Mouse (Mus musculus) CD4-positive, CD25-positive, alpha-beta regulatory T cell, adult 4 months (primary cell): ENCODE measurements around the gene Gm853. TPM values are rescaled to one million over a fixed set of nuclear protein-coding genes. Genes with fewer than 3 reads are reported as not detected.
"Not testable (repeated sequence)": the region's sequence is repeated elsewhere in the genome, so short reads cannot be mapped to it uniquely, and the experiment has no call there.

Experiments
- ATAC-seq: one replicate; pipeline ENCODE4 v1.8.0; 2017
- polyA plus RNA-seq, 2 experiments: library from polyadenylated mRNA; unstranded; fragments of 100-300 nt; shearing (Covaris generic); gene quantifications; one replicate each; pipeline ENCODE4 v1.2.1; 2017

Gene Gm853
- not detected for polyA plus RNA-seq

DNA sequence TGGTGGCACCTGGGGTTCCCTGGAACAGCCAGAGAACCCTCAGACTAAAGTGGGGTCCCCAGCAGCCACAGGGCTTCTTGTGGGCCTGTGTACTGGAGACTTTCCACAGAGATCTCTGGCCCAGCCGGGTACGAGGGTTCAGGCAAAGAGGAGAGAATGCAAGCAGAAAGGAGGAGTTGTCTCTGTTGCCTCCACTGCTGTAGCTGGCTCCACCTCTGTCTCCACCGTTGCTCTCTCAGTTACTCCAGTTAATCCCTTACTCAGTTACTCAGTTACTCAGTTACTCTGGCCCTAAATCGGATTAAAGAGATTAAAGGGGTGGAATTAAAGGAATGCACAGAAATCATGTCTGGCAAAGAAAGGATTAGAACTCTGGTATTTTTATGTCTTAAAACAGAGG, at the start of gene Gm853:
Gene Gm853 (minus strand): TSS at position 223 of the 400 bp plus-strand sequence.
- no peak for ATAC-seq

DNA sequence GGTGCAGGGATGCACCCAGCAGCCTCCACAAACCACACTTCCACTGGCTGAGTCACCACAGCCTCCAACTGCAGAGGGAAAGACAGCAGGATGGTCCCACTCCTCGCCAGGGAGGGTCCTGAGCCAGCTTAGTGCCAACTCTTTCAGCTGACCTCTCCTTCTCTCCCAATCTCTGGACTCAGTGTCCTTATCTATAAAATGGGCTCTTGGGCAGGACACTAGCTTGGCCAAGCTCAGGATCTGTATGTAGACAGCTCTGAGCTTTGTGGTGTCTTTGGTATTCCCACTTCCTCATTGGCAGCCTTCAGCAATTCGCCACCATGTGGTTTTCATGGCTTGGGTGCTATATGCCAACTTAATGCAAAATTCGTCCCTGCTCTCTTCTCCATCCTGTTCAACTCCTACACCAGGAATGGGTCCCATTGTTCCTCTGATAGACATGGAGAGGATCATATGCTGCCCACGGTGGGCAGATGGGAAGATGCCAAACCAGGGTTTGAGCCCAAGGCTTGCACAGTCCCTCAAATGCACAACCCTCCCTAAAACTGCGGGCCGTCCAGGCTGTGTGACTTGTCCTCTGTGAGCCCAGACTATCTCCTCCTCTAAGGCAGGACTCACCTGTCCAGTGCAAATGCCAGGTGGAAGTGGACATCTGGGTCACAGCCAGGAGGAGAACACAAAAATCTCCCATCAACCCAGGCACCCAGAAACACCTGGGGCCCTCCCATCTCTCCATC, 48.6 kb upstream of the Gm853 start:
- ATAC-seq: no peak

DNA sequence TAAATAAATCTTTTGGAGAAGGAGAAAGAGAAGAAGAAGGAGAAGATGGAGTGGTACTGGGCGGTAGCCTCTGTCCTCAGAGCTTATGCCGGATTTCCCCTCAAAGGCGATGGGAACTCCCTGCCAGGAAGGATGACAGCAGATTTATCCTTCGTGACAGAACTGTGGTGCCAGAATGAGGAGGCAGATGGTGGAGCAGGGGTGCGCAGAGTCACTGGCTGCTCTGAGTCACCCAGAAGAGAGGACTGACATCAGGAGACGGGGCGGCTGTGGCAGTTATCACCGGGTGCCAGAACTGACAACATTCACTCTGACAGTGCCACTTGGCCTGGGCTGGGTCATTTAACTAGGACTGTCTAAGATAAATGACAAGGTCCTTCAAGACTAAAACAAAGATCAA, 47.9 kb upstream of the Gm853 start:
- no peak for ATAC-seq

DNA sequence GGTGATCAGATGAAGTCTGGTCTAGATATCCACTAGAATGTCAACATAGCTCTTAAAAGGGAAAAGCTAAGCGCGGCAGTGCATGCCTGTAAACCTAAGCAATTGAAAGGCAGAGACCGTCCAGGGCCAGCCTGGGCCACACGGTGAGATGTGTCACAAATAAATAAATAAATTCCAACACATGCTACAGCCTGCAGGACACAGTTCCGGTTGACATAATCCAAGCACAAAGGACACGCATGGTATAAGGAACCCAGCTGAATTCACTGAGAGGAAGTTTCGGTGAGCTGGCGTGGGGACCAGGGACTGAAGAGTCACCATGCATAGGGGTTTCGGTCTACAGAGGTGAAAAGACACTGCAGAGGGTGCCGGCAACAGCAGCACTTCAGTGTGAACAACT, 46.5 kb upstream of the Gm853 start:
- ATAC-seq: no peak

DNA sequence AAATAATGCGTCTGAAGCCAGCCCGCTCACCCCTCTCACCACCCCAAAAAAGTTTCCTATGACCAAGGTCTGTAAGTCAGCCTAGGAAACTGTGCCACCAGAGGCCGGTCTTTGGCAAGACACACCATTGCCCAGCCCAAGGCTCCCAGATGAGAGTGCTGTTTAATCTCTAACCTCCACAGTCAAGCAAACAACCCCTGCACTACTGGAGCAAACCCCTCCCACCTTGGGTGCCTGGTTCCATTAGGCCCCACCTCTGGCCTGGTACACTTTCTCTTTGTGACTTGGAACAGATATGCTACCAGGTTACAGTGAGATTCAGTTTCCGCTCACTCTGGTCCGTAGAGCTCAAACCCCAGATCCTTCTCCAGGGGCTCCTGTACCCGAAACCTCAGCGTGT, 44.9 kb upstream of the Gm853 start:
- ATAC-seq: no peak

DNA sequence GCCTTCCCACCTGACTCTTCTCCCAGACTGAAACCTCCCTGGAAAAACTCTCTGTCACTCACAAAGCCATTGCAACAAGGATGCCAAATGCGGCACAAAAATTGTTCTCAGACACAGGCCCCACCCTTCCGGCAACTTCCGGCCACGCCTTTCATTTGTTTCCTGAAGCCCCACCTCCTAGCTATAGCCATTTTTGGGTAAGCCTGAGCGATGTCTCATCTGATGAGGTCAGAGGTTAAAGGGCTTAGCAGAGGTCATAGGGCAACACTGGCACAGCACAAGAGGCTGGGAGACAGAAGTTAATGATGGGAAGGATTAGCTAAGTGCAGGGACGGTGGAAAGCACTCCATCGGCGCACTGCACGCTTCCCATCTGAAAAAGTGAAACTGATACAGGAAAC, 44.4 kb upstream of the Gm853 start:
- ATAC-seq: no peak

DNA sequence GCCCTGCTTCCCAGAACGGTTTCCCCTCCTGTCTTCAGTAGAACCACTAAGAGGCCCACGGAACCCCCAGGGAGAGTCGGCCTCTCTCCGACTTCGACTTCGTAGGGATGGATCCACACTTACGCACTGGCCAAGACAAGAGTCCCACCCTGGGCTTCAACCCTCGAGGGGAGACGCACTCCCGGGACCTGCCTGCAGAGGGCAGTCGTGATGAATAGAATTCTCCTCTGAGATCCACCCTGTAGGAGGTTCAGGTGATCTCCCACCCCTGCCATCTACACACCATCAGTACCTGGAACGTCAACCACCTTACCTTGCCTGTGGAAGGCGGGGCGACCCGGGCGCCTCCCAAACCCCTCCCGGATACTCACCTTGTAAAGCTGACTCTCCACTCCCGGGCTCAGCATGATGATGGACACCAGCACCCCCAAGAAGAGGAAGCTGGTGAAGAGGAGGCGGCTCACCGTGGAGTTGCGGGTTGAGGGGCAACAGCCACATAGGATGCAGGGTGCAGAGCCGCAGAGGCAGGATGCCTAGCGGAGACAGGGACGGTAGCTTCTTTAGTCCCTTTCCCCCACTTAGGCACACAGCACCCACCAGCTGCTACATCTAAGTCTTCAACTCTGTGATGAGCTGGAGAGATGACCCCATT, 42.6 kb upstream of the Gm853 start:
- no peak for ATAC-seq

DNA sequence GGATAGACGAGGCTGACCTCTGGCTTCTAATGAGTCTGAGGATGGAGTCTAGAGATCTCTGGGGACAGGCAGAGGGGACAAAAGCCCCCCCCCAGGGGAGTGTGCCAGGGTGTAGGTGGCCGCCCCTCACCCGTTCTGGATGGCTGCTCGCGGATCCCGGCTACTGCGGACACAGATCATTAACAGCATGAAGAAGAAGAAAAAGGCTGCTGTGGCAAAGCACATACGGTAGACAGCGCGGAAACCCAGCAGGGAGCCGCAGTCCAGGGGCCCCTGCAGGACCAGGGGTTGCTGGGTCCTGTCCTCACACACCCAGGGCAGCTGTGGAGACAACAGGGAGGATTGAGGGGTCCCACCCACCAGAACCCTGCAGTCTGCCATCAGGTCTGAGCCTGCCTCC, 41.9 kb upstream of the Gm853 start:
- ATAC-seq: no peak

DNA sequence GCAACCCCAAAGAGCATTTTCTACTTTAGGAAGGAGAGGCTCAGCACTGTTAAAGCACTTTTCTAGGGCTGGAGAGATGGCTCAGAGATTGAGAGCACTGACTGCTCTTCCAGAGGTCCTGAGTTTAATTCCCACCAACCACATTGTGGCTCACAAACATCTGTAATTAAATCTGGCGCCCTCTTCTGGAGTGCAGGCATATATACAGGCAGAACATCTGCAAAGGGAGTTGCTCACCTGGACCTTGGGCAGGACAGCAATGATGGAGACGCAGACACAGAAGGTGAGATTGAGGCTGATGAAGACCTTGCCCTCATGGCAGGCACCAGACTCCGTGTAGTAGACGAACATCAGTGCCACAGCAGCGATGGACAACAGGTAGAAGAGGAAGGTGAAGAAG, 38.2 kb upstream of the Gm853 start:
- no peak for ATAC-seq

DNA sequence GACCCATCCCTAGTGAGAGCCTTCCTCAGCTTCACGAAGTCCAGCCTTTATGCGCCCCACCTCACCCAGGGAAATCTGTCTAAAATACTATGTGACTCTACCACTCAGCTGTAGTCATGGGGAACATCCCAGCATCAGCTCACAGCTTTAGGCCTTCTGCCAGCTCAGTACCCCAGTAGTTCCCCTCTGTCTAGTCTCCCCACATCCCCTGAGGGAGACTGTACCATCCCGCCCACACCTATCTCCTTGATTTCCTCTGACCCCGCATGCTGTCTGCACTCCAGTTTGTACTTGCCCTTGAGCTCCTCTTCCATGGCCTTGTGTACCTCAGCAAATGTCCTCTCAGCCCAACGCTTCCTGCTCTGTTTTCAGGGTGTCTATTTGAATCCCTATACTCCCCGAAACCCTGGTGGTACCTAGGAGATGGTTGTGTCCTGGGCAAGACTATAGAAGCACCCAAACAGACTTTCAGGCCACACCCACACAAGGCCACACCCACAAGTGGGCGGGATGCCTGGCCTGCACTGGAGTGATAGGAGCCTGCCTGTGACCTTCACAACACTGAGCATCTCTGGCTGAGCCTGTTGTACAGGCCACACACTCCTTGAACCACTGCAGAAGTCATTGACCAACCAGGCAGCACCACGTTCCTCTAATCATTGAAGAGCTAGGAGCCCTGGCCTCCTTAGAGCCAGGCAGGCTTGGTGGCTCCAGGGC, 30.4 kb upstream of the Gm853 start:
- ATAC-seq: no peak

DNA sequence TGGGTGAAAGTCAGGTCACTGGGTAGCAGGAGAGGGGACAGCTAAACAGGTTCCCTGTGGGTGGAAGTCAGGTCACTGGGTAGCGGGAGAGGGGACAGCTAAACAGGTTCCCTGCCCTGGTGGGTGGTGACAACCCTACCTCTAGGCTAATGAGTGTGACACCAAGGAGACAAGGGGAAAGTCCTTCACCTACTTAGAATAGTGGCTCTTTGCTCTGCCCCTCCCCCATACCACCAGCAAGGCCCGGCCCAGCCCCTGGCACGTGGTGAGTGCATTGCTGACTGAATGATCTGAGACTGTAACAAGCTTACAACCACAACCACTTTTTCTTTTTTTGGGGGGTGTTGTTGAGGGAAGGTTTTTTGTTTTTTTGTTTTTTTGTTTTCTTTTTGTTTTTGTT, 29.6 kb upstream of the Gm853 start:
- no peak for ATAC-seq

DNA sequence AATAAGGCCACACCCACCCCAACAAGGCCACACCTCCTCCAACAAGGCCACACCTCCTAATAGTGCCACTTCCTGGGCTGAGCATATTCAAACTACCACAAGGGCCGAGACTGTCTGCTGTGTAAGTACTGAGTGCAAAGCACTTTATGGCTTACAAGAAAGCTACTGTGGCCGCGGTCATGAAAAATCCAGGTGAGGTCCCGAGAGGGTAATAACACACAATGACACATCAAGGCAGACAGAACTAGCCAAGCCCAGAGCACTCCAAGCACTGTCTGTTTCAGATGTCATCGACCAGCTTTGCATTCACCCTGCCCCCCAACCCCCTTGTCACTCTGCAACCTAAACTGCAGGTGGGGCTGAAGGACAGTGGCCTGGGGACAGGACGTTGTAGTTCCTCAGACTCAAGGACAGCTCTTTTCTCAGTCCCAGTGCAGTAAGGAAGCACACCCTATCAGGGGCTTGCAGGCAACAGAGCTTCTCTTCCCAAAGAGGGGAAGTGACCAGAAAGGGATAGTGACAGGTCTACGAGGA, 29.0 kb upstream of the Gm853 start:
- no peak for ATAC-seq

DNA sequence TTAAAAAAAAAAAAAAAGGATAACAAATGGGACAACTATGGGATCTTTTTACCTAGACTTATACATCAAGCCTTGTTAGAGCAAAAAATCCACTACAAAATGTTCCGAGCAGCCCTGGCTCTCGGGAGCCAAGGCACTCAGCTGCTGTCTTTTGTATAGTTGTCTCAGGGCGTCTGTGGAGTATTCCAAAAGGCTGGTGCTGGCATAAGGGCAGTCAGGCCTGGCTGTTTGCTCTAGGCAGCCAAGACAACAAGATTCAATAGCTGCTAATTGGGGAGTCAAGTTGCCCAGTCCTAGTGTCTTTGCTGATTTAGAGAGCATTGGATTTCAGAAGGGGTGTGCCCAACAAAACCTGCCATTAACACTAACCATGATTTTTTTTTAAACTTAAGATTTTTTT, 26.4 kb upstream of the Gm853 start:
- ATAC-seq: no peak

DNA sequence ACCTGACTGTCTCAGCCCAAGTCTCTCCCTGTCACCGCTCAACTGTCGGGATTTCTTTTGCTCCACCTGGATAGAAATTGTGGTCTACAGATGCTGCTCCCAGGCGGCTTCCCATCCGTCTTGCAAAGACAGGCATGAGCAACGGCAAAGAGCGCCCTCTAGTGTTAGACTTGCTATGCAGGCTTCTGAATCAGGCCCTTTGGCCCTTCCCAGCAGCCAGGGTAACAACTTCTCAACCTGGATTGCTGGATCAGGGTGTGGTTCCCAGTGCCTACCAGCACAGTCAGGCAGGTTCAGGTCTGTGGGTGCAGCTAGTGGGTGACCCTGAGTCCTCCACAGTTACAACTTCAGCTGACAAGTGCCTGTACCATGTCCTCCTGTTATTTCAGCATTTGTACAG, 23.9 kb upstream of the Gm853 start:
- ATAC-seq: no peak

DNA sequence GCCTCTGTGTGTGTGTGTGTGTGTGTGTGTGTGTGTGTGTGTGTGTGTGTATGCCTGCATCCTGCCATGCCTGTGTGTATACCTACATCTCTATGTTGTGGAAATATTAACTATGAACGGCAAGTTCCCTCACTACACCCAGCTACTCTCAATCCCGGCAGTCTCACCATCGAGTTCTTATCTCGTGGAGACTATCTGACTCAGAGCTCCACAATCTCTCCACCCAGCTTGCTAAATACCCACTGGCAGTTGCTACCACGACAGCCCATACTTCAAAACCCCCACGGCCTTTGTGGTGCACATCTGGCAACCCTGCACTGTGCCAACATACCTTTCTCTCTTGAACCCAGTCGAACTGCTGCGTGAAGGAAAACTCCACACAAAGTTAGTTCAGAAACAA, 22.5 kb upstream of the Gm853 start:
- ATAC-seq: no peak

DNA sequence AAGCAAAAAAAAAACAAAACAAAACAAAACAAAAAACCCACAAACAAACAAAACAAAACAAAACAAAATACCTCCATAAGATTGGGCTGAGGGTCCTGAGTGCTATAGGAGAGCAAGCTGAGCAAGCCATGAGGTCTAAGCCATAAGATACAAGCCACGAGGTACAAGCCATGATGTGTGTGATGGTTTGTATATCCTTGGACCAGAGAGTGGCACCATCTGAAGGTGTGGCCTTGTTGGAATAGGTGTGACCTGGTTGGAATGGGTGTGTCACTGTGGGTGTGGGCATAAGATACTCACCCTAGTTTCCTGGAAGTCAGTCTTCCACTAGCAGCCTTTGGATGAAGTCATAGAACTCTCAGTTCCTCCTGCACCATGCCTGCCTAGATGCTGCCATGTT, 21.4 kb upstream of the Gm853 start:
- ATAC-seq: not testable (repeated sequence)

DNA sequence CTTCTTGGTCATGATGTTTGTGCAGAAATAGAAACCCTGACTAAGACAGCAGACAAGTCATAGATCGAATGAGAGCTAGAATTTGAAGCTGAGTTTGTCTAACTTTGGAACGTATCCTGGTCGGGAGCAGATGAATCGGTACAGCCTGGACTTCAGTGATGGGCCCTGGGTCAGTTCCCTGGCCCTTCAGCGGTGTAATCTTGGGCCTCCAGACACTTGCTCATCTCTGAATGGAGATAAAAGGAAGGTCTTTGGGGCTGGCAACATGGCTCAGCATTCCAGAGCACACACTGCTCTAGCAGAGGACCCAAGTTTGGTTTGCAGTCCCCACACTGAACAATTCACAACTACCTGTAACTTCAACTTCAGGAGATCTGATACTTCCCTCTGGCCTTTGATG, 20.8 kb upstream of the Gm853 start:
- ATAC-seq: no peak

DNA sequence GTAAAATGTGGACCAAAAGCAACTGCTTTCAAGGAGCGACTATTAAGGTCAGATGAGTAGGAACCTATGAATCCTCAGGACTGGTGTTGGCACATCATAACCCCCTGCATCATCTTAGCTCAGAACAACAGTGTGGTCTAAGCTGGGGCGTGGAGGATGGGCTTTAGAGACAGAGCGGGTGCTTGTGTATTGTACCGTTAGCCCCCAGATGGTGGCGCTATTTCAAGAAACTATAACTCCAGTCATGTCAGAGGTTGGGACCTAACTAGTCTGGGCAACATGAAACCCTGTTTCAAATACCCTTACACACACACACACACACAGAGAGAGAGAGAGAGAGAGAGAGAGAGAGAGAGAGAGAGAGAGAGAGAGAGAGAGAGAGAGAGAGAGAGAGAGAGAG, 18.5 kb upstream of the Gm853 start:
- no peak for ATAC-seq

DNA sequence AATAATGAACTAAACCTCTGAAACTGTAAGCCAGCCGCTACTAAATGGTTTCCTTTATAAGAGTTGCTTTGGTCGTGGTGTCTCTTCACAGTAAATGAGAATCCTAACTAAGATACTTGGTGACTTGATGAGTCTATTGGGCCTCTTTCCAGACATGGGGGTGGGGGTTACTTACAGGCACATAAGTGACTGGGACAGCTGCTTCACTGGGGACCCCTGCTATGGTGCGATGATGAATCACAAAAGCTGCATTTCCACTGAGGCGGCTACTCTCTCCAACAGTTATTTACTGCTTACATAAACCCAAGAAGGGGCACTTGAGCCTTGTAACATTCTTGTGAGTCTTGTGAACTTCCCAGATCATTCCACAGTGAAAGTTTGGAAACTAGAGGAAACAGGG, 15.4 kb upstream of the Gm853 start:
- no peak for ATAC-seq

DNA sequence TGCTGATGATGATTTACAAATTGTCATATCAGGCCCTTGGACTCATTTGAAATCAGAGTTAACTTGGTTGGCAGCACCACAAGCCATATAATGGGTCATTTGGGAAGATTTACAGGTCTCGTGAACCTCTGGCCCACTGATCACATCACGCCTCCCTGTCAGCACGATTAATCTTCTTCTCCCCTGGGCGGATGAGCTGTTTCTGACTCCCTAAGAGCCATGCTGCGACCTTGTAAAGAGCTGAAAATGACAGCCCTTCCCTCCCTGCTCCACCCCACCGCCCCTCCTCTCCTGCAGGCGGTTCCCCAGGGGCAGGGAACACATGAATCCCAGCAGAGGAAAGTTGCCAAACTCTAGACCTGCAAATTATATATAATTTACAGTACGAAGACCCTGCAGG, 14.2 kb upstream of the Gm853 start:
- ATAC-seq: no peak

DNA sequence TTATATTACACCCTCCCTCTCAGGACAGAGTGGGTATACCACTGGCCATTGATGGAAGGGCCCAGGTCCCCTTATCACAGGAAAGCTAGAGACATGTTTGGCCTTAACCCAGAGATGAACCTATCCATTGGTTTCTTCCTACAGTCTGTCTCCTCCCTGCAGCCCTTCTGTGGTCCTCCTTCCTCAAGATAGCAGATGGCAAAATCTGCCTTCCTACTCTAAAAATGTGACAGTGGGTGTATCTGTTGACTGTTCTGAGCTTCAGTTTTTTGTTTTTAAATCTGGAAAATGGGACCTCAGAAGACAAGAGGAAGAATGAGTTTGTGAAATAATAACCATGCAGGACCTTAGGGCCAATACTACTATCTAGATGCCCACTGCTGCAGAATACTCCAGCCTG, 1.9 kb upstream of the Gm853 start:
- no peak for ATAC-seq

DNA sequence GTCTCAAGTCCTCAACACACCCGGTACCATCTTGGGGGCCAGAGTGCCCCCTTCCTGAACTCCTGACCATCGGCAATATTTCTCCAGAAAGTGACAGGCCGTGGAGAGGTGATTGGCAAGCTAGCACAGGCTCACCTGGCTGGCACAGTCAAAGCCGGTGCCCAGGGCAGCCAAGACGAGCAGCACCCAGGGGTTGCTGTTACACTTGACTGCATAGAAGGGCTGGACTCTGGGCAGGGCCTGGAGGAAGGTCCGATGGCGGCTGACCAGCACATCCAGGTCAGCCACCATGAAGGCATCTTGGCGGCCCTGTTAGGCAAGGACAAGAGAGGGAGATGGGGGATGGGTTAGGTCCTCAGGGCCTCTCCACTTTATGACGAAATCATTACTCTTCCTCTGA, 2.0 kb downstream of the Gm853 start:
- no peak for ATAC-seq

DNA sequence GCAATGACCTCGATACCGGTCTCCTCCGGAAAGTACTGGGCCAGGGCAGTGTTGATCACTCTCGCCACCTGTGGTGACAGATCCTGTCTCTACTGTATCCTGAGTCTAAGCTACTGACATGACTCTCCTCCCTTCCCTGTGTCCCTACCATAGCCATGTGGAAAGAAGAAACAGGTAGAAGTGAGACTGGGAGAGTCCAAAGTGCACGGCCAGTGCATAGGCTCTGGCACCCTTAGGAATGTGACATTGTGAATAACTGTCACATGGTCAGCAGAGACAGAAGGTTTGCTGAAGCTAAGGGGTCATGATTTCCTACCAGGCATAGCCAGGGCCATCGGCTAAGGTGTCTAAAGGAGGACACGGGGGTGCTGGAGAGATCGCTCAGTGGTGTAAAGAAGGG, 6.8 kb downstream of the Gm853 start:
- ATAC-seq: no peak

DNA sequence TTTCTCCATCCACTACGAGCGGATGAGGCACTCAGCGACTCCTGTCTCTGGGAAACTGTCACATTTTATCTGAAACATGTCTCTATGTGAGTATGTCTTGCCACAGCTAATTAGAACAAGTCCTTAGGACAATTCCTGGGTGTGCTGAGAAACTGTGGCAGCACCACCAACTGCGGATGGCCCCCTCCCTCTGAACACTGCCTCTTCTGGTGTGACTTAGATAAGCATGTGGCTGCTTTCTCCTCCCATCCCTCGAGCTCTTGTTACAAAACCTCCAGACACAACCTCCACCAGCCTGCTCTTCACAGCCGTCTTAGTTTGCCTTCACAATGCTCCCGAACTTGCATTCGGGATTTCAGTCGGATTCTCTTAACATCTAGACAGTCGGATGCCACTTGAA, 8.3 kb downstream of the Gm853 start:
- no peak for ATAC-seq
